Mouse (Mus musculus): ENCODE measurements around the gene Sppl3. TPM values are rescaled to one million over a fixed set of nuclear protein-coding genes. Genes with fewer than 3 reads are reported as not detected.

The Sppl3 gene
- total and polyA plus RNA-seq, 3 experiments: 14.3 to 29.2 (median 14.9) TPM

DNA sequence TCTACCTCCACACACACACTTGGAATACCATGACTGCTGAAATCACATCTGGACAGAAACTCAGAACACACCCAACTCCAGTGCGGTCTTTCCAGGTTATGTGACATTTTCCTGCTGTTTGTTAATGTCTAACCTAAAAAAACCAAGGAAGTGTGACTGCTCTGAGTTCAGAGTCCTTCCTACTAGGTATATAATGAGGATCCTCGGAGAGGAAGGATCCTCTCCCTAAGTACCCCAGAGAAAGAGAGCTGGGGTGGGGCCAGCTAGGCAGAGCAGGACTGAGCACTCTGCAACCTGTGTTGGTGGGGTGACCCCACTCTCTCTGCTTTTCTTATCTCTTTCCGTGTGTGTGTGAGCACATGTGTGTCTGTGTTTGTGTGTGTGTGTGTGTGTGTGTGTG lies 136.5 kb downstream of the Sppl3 start:
- no peak overlapping the region for H3K27ac ChIP-seq (ENCODE audit: insufficient read depth, low read depth)
- H3K9ac ChIP-seq (ENCODE audit: insufficient read depth, low read depth): no peak overlapping the region
- TF ChIP-seq ZNF384 (IDR thresholded peaks at IDR 0.05; ENCODE audit: low read depth, low read length) (no peak), MEF2A (IDR thresholded peaks at IDR 0.05; ENCODE audit: borderline replicate concordance, low read depth, low read length) (no peak), TBP (conservative IDR thresholded peaks at IDR 0.05; ENCODE audit: low read depth, low read length) (no peak), CTCF (conservative IDR thresholded peaks at IDR 0.05 in 1 of 2, IDR thresholded peaks at IDR 0.05 in 1 of 2; ENCODE audit: low read depth in 2 of 2, low read length in 2 of 2) (no peak), UBTF (IDR thresholded peaks at IDR 0.05; ENCODE audit: low read depth, low read length) (no peak), EP300 (IDR thresholded peaks at IDR 0.05; ENCODE audit: low read length) (no peak), SMC3 (IDR thresholded peaks at IDR 0.05; ENCODE audit: low read depth, low read length) (no peak), MXI1 (IDR thresholded peaks at IDR 0.05; ENCODE audit: low read depth, low read length) (no peak), ZC3H11A (IDR thresholded peaks at IDR 0.05; ENCODE audit: low read depth, low read length) (no peak), PAX5 (IDR thresholded peaks at IDR 0.05; ENCODE audit: low read length) (no peak), E2F4 (IDR thresholded peaks at IDR 0.05; ENCODE audit: insufficient replicate concordance, low read depth, low read length) (no peak), POLR2A (IDR thresholded peaks at IDR 0.05; ENCODE audit: low read depth, low read length) (no peak), RCOR1 (conservative IDR thresholded peaks at IDR 0.05; ENCODE audit: low read depth, low read length) (no peak), ZMIZ1 (IDR thresholded peaks at IDR 0.05; ENCODE audit: low read depth, low read length) (no peak), MYC (IDR thresholded peaks at IDR 0.05; ENCODE audit: low read depth, low read length) (no peak), SIN3A (IDR thresholded peaks at IDR 0.05; ENCODE audit: low read length) (no peak)
- peaks cover 12% of the 10 kb centered on the region for H3K9me3 ChIP-seq (replicated peaks; ENCODE audit: low read length)
- dilution Hi-C loops (cut with MboI; ENCODE audit: extremely low pct_ligation_motif_present, extremely low pct_unique_long_range_greater_than_20kb, low sequenced_read_pairs) (no loop called here), in situ Hi-C loops (cut with MboI; ENCODE audit: low pct_ligation_motif_present, low pct_unique_long_range_greater_than_20kb, low sequenced_read_pairs) (no loop called here)
- peaks cover 5% of the 10 kb centered on the region for H3K79me2 ChIP-seq (replicated peaks; ENCODE audit: control insufficient read depth, extremely low read depth, insufficient read depth, poor library complexity, severe bottlenecking)
- no peaks in the 10 kb centered on the region for H3K27me3 ChIP-seq (replicated peaks)
- H3K36me3 ChIP-seq (replicated peaks in 1 of 2; ENCODE audit: control insufficient read depth in 1 of 2, insufficient read depth in 1 of 2, low read length in 1 of 2): peaks cover 59 to 96% of the 10 kb centered on the region in 2 experiments
- H3K4me1 ChIP-seq (ENCODE audit: control insufficient read depth in 1 of 2, insufficient read depth in 2 of 2): peaks cover 0 to 4% of the 10 kb centered on the region in 2 experiments; a peak in 1 of 4 replicates
- DNase-seq (ENCODE audit: extremely low read depth): no peak
- H3K4me2 ChIP-seq (ENCODE audit: insufficient read depth, low read depth, poor library complexity, severe bottlenecking): no peak overlapping the region
- no peak overlapping the region for H3K4me3 ChIP-seq (replicated peaks in 1 of 3; ENCODE audit: low read depth in 2 of 3, low read length in 2 of 3, poor library complexity in 1 of 3)

GRCm38 (mm10) chr5:115148378-115148777 lies 137.4 kb downstream of the Sppl3 start:
- H3K4me2 ChIP-seq (ENCODE audit: insufficient read depth, low read depth, poor library complexity, severe bottlenecking): no peak overlapping the region
- no peak overlapping the region for H3K27ac ChIP-seq (ENCODE audit: insufficient read depth, low read depth)
- H3K36me3 ChIP-seq (replicated peaks in 1 of 2; ENCODE audit: control insufficient read depth in 1 of 2, insufficient read depth in 1 of 2, low read length in 1 of 2): peaks cover 65 to 96% of the 10 kb centered on the region in 2 experiments
- TF ChIP-seq PAX5 (IDR thresholded peaks at IDR 0.05; ENCODE audit: low read length) (no peak), TCF12 (IDR thresholded peaks at IDR 0.05; ENCODE audit: low read depth, low read length) (no peak), ZC3H11A (IDR thresholded peaks at IDR 0.05; ENCODE audit: low read depth, low read length) (no peak), POLR2AphosphoS2 (IDR thresholded peaks at IDR 0.05; ENCODE audit: low read depth, low read length) (no peak), MAZ (IDR thresholded peaks at IDR 0.05; ENCODE audit: low read depth, low read length) (no peak), MAFK (IDR thresholded peaks at IDR 0.05; ENCODE audit: insufficient replicate concordance, low read length) (no peak)
- no peak overlapping the region for H3K4me3 ChIP-seq (replicated peaks in 1 of 3; ENCODE audit: low read depth in 2 of 3, low read length in 2 of 3, poor library complexity in 1 of 3)
- DNase-seq (ENCODE audit: extremely low read depth): no peak
- dilution Hi-C loops (cut with MboI; ENCODE audit: extremely low pct_ligation_motif_present, extremely low pct_unique_long_range_greater_than_20kb, low sequenced_read_pairs): no loop called here
- peaks cover 12% of the 10 kb centered on the region for H3K9me3 ChIP-seq (replicated peaks; ENCODE audit: low read length)
- no peaks in the 10 kb centered on the region for H3K27me3 ChIP-seq (replicated peaks)
- H3K9ac ChIP-seq (ENCODE audit: insufficient read depth, low read depth): no peak overlapping the region
- H3K4me1 ChIP-seq (ENCODE audit: control insufficient read depth in 1 of 2, insufficient read depth in 2 of 2): peaks cover 4 to 14% of the 10 kb centered on the region in 2 experiments; a peak in 3 of 4 replicates
- peaks cover 14% of the 10 kb centered on the region for H3K79me2 ChIP-seq (replicated peaks; ENCODE audit: control insufficient read depth, extremely low read depth, insufficient read depth, poor library complexity, severe bottlenecking)
- in situ Hi-C loops (cut with MboI; ENCODE audit: low pct_ligation_motif_present, low pct_unique_long_range_greater_than_20kb, low sequenced_read_pairs): no loop called here

Other genes with a start within 250 kb of the Sppl3 start
- gene Ankrd13a, start 236.5 kb upstream of the Sppl3 start, total RNA-seq (2012; rRNA removed): 73.8 and 82.3 TPM in 2 replicates
- gene Ankrd13a, start 236.5 kb upstream of the Sppl3 start, total RNA-seq (2014; rRNA removed): 80.8 and 89.4 TPM in 2 replicates
- gene Ankrd13a, start 236.5 kb upstream of the Sppl3 start, polyA plus RNA-seq (2012; ENCODE audit: insufficient read length, low read depth): 121 and 123 TPM in 2 replicates
- 19.3 and 22.1 TPM in 2 replicates for gene Git2, start 235.6 kb upstream of the Sppl3 start, total RNA-seq (2012; rRNA removed)
- gene Git2, start 235.6 kb upstream of the Sppl3 start, total RNA-seq (2014; rRNA removed): 9.4 and 12.3 TPM in 2 replicates
- gene Git2, start 235.6 kb upstream of the Sppl3 start, polyA plus RNA-seq (2012; ENCODE audit: insufficient read length, low read depth): 25.5 and 29.4 TPM in 2 replicates
- gene 1500011B03Rik, start 187.7 kb upstream of the Sppl3 start, total RNA-seq (2012; rRNA removed): 15.5 and 17.5 TPM in 2 replicates
- 39.1 and 39.7 TPM in 2 replicates for gene 1500011B03Rik, start 187.7 kb upstream of the Sppl3 start, total RNA-seq (2014; rRNA removed)
- gene 1500011B03Rik, start 187.7 kb upstream of the Sppl3 start, polyA plus RNA-seq (2012; ENCODE audit: insufficient read length, low read depth): 31.4 and 35.5 TPM in 2 replicates
- gene 4930519G04Rik, start 157.5 kb upstream of the Sppl3 start, total RNA-seq (2012; rRNA removed): not detected in 2 replicates
- not detected in 2 replicates for gene 4930519G04Rik, start 157.5 kb upstream of the Sppl3 start, total RNA-seq (2014; rRNA removed)
- gene 4930519G04Rik, start 157.5 kb upstream of the Sppl3 start, polyA plus RNA-seq (2012; ENCODE audit: insufficient read length, low read depth): not detected in 2 replicates
- 0.04 TPM in 1 of 2 replicates, not detected in the other for gene Gm9936, start 152.5 kb upstream of the Sppl3 start, total RNA-seq (2012; rRNA removed)
- 0.15 and 0.26 TPM in 2 replicates for gene Gm9936, start 152.5 kb upstream of the Sppl3 start, total RNA-seq (2014; rRNA removed)
- gene Gm9936, start 152.5 kb upstream of the Sppl3 start, polyA plus RNA-seq (2012; ENCODE audit: insufficient read length, low read depth): 0.11 TPM in 1 of 2 replicates, not detected in the other
- gene Oasl2, start 114.2 kb upstream of the Sppl3 start, total RNA-seq (2012; rRNA removed): not detected in 2 replicates
- not detected in 2 replicates for gene Oasl2, start 114.2 kb upstream of the Sppl3 start, total RNA-seq (2014; rRNA removed)
- gene Oasl2, start 114.2 kb upstream of the Sppl3 start, polyA plus RNA-seq (2012; ENCODE audit: insufficient read length, low read depth): 0.31 and 0.38 TPM in 2 replicates
- gene Oasl1, start 87.9 kb upstream of the Sppl3 start, total RNA-seq (2012; rRNA removed): not detected in 2 replicates
- not detected in 2 replicates for gene Oasl1, start 87.9 kb upstream of the Sppl3 start, total RNA-seq (2014; rRNA removed)
- 0.37 and 0.46 TPM in 2 replicates for gene Oasl1, start 87.9 kb upstream of the Sppl3 start, polyA plus RNA-seq (2012; ENCODE audit: insufficient read length, low read depth)
- gene 2210016L21Rik, start 69.0 kb upstream of the Sppl3 start, total RNA-seq (2012; rRNA removed): 21.6 TPM in 2 replicates
- 11.0 and 11.5 TPM in 2 replicates for gene 2210016L21Rik, start 69.0 kb upstream of the Sppl3 start, total RNA-seq (2014; rRNA removed)
- gene 2210016L21Rik, start 69.0 kb upstream of the Sppl3 start, polyA plus RNA-seq (2012; ENCODE audit: insufficient read length, low read depth): 32.5 and 49.1 TPM in 2 replicates
- gene Hnf1a, start 40.0 kb upstream of the Sppl3 start, total RNA-seq (2012; rRNA removed): not detected in 2 replicates
- gene Hnf1a, start 40.0 kb upstream of the Sppl3 start, total RNA-seq (2014; rRNA removed): not detected in 2 replicates
- not detected in 2 replicates for gene Hnf1a, start 40.0 kb upstream of the Sppl3 start, polyA plus RNA-seq (2012; ENCODE audit: insufficient read length, low read depth)
- gene Gm10401, start 87.2 kb downstream of the Sppl3 start, total RNA-seq (2012; rRNA removed): 1.7 and 3.2 TPM in 2 replicates
- not detected in 2 replicates for gene Gm10401, start 87.2 kb downstream of the Sppl3 start, total RNA-seq (2014; rRNA removed)
- gene Gm10401, start 87.2 kb downstream of the Sppl3 start, polyA plus RNA-seq (2012; ENCODE audit: insufficient read length, low read depth): 6.9 and 10.9 TPM in 2 replicates
- 49.2 and 57.8 TPM in 2 replicates for gene Acads, start 108.2 kb downstream of the Sppl3 start, total RNA-seq (2012; rRNA removed)
- gene Acads, start 108.2 kb downstream of the Sppl3 start, total RNA-seq (2014; rRNA removed): 43.1 and 46.6 TPM in 2 replicates
- 37.7 and 43.0 TPM in 2 replicates for gene Acads, start 108.2 kb downstream of the Sppl3 start, polyA plus RNA-seq (2012; ENCODE audit: insufficient read length, low read depth)
- 21.7 and 22.6 TPM in 2 replicates for gene Unc119b, start 123.8 kb downstream of the Sppl3 start, total RNA-seq (2012; rRNA removed)
- gene Unc119b, start 123.8 kb downstream of the Sppl3 start, total RNA-seq (2014; rRNA removed): 11.9 and 13.3 TPM in 2 replicates
- 17.7 and 18.4 TPM in 2 replicates for gene Unc119b, start 123.8 kb downstream of the Sppl3 start, polyA plus RNA-seq (2012; ENCODE audit: insufficient read length, low read depth)
- 128 and 144 TPM in 2 replicates for gene Mlec, start 147.0 kb downstream of the Sppl3 start, total RNA-seq (2012; rRNA removed)
- gene Mlec, start 147.0 kb downstream of the Sppl3 start, total RNA-seq (2014; rRNA removed): 91.6 and 101 TPM in 2 replicates
- 143 and 164 TPM in 2 replicates for gene Mlec, start 147.0 kb downstream of the Sppl3 start, polyA plus RNA-seq (2012; ENCODE audit: insufficient read length, low read depth)
- 0.71 and 1.7 TPM in 2 replicates for gene Cabp1, start 183.2 kb downstream of the Sppl3 start, total RNA-seq (2012; rRNA removed)
- gene Cabp1, start 183.2 kb downstream of the Sppl3 start, total RNA-seq (2014; rRNA removed): 0.38 and 0.59 TPM in 2 replicates
- gene Cabp1, start 183.2 kb downstream of the Sppl3 start, polyA plus RNA-seq (2012; ENCODE audit: insufficient read length, low read depth): 1.7 and 1.8 TPM in 2 replicates
- gene Pop5, start 224.7 kb downstream of the Sppl3 start, total RNA-seq (2012; rRNA removed): 236 and 301 TPM in 2 replicates
- gene Pop5, start 224.7 kb downstream of the Sppl3 start, total RNA-seq (2014; rRNA removed): 156 and 161 TPM in 2 replicates
- 127 and 163 TPM in 2 replicates for gene Pop5, start 224.7 kb downstream of the Sppl3 start, polyA plus RNA-seq (2012; ENCODE audit: insufficient read length, low read depth)

Data from CH12.LX (cell line).